Mouse (Mus musculus) activated CD4-positive, CD25-positive, alpha-beta regulatory T cell, adult 4 months (primary cell): ENCODE results near the gene Sh3bgrl3. TPM values are rescaled to one million over a fixed set of nuclear protein-coding genes. Genes with fewer than 3 reads are reported as not detected.
A peak's percentile ranks its signal among the peaks of the same experiment; 100 is the strongest.

ENCODE experiments used
- ATAC-seq: one replicate; pipeline ENCODE4 v1.8.0; 2017
- polyA plus RNA-seq, 2 experiments: library from polyadenylated mRNA; unstranded; fragments of 100-300 nt; shearing (Covaris generic); gene quantifications; one replicate each; pipeline ENCODE4 v1.2.1; 2017

Gene Sh3bgrl3
- polyA plus RNA-seq, 2 experiments from 2014 or later: 1,097 to 1,279 TPM

DNA sequence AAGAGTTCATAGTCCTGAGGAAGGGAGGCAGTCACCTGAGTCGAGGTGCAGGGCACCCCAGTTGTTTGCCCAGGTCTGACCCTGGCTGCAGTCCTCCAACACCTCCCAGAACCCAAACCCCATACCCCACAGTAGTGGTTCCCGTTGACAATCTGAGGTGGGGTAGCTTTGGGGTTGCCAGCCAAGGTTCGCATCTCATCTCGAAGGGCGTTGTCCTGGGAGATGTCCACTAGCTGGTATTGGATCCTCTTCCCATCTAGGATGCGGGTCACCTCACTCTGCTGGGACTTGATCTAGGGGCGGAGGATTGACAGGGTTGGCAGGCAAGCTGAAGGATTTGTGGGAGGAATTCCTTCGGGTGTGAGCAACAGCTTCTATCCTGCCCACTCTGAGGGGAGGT, 796 bp downstream of the Sh3bgrl3 start:
- no peak for ATAC-seq

- ATAC-seq: no peak
Observed at GRCm38 (mm10) chr4:134127121-134127455, 1.5 kb downstream of the Sh3bgrl3 start.

DNA sequence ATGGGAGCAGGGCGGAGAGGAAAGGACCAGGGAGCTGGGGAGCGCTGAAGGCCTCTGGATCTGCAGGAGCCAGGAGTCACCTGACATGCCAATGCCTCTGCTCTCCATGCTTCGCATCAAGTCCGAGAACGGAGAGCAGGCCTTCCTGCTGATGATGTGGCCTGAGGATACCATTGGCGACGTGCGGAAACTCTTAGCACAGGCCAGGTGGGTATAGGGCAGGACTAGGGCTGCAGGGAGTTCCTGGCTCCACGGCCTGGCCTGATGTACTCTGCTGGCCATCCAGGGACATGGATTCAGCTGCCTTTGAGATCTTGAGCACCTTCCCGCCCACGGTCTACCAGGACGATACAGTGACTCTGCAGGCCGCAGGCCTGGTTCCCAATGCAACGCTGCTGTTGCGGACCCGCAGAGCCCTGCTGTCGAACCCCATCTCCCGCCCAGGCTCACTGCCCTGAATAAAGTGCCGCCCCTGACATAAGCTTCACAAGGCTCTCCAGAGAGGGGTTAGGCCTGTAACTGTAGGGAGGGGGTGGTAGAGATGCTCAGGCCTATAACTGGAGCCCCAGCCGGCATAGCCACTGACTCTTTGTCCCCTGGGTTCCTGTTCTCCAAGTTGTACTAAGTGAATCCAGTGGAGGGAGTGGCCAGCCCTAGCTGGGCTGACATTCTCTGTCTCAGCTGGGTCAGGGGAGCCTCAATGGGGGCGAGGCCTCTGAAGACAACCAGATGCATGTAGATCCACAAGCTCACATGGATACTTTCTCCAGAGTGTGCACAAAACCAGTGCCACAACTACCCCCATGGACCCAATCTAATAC, 2.1 kb downstream of the Sh3bgrl3 start:
- ATAC-seq: no peak

- no peak for ATAC-seq
Observed at GRCm38 (mm10) chr4:134125383-134126060, 3.1 kb downstream of the Sh3bgrl3 start.

- ATAC-seq: peak; percentile 21
Observed at GRCm38 (mm10) chr4:134123680-134124551, 4.7 kb downstream of the Sh3bgrl3 start.

- ATAC-seq: no peak
Observed at GRCm38 (mm10) chr4:134123147-134123546, 5.4 kb downstream of the Sh3bgrl3 start.

DNA sequence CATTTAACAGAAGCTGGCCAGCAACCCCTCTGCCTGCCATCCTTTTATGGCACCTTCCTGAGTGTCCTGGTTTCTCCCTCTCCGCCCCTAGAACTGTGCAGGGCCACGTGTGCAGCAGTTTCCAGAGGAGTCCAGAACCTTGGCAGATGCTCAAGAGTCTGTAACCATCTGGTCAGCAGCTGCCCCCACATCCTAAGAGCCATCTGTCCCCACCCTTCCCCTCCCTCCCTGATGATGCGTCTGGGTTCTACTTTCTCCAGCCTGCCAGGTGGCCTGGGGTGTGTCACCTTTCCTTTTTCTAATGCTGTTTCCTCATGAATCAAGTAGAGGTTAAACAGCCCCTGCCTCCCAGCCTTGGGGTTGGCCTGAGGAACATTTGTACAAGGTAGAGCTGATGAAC, 6.3 kb downstream of the Sh3bgrl3 start:
- no peak for ATAC-seq

DNA sequence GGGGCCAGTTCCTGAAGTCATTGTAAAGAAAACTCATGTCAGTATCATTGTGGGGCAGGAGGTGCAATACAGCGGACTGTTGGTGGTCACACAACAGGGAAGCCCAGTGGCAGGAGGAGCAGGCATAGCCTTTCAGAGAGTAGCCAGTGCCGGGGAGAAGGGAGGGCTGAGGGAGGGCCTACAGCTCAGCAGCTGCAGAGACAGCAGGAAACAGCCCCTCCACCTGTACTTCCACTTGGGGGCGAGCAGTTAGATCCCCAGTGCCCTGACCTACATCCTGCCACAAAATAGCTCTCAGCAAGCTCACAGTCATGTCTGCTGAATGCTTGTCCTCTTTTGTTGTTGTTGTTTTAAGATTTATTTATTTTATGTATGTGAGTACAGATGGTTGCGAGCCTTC, 7.0 kb downstream of the Sh3bgrl3 start:
- ATAC-seq: peak; percentile 42

DNA sequence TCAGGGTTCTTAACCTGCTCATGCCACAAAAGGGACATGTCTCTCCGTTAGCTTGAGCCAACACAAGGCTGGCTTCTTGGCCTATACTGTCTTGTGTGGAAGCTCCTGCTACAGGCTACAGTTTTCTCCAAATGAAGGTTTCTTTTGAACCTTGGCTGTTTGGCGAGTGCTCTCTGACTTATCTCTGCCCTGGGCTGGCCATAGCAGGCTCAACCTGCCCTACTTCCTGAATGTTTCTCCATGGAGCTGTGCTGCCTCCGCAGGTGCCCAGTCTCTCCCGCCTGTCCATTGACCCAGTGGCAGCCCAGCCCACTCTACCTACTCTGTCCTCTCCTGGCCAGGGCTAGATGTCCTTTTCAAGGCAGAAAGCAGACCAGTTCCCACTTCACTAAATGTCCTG, 7.7 kb downstream of the Sh3bgrl3 start:
- ATAC-seq: no peak

- no peak for ATAC-seq
Observed at GRCm38 (mm10) chr4:134120192-134120805, 8.3 kb downstream of the Sh3bgrl3 start.

GRCm38 (mm10) chr4:134119644-134120043, 8.9 kb downstream of the Sh3bgrl3 start:
- ATAC-seq: no peak

DNA sequence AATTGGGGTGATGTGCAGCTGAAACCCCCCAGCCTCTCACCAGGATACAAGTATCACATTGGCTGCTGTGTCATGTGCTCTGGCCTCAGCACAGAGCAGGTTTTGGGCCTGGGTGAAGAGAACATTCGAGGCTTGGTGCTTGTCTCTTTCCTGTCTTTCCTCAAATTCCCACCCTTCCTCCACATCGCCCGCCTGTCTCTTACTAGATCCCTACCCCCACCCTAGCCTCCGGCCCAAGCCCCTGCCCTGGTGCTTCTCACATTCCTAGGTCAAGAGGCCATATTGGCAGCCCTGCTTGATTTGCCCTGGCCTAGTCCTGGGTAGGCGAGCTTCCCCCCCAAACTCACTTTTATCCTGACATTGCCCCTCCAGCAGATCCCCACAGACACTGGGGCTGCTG, 9.5 kb downstream of the Sh3bgrl3 start:
- ATAC-seq: no peak

GRCm38 (mm10) chr4:134118126-134118800, 10.3 kb downstream of the Sh3bgrl3 start:
- ATAC-seq: peak; percentile 56

DNA sequence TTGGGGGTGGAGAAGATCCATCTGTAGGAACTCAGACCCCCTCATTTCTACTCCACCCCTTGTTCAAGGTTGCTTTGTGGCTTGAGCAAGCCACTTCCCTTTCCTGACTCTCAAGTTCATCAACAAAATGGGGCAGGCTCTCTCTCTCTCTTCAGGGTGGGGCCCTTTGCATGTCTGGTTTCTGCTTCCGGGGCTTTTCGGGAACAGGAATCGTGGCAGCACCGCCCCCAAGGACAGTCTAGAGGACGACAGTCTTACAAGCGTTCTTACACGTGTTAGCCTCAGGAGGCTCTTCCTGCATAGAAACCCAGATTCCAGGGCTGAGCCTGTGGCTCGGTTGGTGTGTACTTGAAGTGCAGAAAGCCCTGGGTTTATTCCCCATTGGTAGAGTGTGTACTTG, 11.6 kb downstream of the Sh3bgrl3 start:
- ATAC-seq: peak; percentile 57

- ATAC-seq: no peak
Observed at GRCm38 (mm10) chr4:134116501-134116900, 12.1 kb downstream of the Sh3bgrl3 start.

GRCm38 (mm10) chr4:134115215-134116144, 13.1 kb downstream of the Sh3bgrl3 start:
- ATAC-seq: no peak

GRCm38 (mm10) chr4:134114038-134114437, 14.6 kb downstream of the Sh3bgrl3 start:
- ATAC-seq: no peak

DNA sequence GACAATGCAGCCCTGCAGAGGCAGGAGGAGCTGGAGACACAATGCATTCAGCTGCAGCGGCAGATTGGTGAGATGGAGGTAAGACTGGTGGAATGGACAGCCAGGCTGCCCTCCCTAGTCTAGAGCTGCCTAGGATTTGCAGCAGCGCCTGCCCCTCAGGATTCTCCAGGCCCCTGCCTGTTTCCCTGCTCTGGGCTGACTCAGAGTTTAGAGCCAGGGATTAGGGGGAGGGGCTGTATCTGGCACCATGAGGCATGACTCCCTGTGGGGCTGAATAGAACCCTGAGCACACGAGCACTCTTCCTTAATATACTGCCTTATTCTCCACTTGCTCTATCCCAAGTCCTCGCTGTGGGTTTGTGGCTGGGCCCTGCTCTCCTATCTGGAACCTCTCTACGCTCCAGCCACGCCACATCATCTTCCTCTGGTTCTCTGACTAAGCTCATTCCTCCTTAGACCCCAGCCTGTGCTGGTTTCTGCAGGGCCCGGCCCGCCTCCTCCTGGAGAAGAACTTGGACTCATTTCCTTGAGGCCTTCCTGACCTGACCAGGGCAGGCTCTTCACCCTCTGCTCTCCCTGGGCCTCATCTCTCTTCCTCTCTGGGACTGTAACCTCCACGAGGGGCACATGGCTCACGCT, 15.1 kb downstream of the Sh3bgrl3 start:
- no peak for ATAC-seq

DNA sequence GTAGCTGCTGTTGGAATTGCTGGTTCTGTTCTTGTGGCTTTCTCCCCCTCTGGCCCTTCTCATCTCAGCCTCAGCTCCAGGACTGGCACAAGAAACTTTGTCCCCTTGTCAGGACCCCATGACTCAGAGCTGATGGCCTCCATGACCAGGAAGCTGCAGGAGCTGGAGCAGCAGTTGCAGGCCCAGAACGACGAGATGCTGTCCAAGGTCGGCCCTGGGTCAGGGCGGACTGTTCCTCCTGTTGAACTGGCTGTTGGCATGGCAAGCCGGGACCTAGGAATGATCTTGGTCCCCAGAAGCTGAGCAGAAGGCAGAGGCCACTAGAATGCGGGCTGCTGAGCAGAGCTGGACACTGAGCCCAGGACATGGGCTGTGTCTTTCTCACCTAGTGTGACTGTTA, 16.2 kb downstream of the Sh3bgrl3 start:
- no peak for ATAC-seq

DNA sequence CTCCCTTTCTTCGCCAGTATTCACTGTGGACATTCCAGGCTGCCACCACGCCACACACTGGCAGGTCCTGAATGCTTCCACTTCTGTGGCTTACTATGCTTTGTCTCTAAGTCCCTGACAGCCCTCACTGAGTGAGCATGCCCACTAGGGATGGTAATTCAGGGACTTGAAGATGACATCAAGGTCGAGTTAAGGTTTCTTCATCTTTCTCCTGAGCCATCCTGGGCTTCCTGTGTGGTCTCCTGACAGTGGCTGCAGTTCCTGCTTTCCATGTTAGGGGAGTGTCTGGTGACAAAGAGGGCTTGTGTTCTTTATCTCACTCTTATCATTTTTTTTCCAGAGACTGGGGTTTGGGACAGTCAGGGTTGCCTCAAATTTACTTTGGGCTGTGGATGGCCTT, 17.9 kb downstream of the Sh3bgrl3 start:
- ATAC-seq: no peak

- no peak for ATAC-seq
Observed at GRCm38 (mm10) chr4:134108196-134108595, 20.4 kb downstream of the Sh3bgrl3 start.
